Mouse (Mus musculus) CD4-positive helper T cell, adult 2 months (primary cell): ENCODE results near the gene Evpl.

ENCODE experiments used
- DNase-seq: peaks from one replicate; pipeline ENCODE4 v3.0.0-alpha.2; 2012; ENCODE audit warnings: low read depth, missing footprints, low spot score

Gene Evpl

DNA sequence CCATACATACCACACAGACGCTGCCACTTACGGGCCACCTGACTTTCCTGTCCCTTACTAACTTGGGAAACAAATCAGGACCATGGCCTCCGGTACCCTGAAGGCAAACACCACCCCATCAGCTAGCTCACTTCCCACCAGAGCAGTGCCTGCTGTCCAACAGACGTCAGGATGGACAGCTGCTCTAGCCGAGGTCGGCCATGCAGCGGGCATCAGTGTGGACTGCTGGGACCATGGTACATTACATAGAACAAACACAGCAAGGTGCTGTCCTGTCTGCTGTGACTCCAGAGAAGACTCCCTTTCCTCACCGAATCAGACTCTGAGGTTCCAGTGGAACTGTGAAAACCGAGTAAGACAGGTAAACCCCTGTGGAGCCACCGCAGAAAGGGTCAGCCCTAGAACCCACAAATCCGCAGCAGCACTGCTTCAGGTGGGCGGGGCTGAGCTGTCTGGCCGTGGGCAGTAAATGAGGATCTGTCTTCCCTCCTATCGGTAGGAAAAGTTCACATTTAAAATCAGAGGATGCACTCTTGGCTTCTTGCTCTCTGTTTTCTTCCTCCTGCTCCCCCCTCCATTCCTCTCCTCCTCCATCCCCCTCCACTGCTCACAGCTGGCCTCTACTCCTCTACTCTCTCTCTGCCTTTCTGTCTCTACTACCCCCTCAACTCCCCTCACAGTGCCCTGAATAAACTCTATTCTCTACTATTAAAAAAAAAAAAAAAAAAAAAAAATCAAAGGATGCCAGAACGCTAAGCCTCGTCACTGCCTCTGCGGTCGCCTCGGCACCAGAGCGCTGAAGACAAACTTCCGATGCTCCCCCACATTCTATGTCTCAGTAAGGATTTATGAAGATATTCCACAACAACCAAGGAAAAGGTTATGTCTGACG is 17.5 kb upstream of the Evpl start:
- peak; percentile 50 for DNase-seq

DNA sequence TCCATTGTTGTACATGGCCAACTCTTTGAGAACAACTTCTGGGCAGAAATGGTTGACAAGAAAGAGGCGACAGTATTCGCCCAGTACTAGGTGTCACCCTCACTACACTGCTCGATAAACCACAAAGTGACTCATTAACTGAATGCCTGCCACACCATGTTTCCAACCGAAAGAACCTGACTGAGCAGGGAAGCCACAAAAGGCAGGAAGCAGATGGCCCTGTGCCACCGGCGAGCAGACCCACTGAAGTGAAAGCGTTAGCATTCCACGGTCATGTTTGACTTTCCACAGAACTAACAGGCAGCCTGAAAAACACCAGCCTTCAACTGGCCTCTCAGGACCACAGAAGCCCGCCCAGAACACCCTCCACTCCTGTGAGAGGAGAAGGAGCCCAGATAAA is 16.8 kb upstream of the Evpl start:
- DNase-seq: peak; percentile 82

DNA sequence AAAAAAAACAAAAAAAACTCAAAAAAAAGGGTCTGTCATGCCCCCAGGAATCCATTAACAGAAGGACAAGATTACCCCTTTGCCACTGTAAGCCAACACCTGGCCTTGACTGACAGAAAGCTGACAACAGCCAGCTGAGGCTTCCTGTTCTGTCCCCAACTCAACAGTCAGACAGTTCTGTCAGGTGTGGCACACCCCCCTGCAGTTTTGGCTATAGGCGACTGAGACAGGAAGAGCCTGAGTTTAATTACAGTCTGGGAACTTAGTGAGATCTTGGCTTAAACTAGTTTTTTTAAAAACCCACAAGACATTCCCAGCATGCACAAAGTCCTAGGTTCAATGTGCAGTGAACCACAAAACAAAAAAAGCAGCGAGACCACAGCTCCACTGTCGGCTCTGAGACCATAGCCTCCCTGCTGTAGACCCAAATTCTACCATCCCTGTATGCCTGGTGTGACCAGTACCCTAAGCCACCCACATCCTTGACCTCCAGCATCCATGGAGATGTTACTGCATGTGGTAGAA is 15.3 kb upstream of the Evpl start:
- peak; percentile 22 for DNase-seq

DNA sequence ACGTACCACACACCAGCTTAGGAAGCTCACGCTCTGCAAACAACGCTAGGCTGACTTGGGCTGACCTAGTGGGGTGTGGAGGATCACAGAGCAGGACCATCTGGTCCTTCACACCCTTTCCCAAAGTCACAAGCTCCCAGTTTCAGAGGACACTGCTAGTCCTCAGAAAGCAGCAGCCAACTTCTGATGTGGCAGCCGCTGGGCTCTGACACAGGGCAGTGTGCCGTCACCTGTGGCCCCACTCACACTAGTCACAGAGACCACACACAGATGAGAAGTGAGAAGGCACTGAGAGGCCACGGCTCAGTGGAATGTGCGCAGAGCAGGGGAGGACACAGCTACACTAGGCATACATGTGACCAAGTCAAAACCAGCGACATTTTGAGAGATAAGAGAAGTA is 13.0 kb upstream of the Evpl start:
- no peak for DNase-seq

DNA sequence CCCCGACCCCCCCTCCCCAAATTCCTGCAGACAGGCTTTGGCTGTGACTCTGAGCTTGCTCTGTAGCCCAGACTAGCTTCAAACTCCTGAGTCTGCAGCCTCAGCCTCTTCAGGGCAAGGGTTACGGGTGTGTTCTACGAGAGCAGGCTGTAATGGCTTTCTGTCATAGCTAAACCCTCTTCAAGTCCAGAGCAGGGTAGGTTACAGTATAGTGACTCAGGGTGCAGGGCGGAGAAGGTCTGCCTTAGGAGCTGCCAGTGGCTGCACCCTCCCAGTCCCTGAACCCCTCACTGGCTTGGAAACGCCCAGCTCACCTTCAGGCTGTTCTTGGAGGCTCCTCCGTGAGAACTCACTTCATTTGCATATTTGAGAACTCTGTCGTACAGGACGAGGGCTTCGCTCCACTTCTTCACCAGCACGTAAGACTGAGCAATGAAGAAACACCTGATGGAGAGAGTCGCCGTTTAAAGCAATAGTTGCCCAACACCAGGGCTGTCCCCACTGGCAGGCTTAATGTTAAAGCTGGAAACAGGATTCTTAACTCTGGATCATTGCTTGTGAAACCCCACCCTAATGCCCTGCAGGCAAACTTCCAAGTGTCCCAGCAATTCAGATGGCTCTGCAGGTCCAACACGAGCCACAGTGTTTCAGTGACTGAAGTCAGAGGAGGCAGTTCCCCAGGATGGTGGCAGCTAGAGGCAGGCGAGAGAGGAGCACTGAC is 9.8 kb upstream of the Evpl start:
- DNase-seq: no peak

DNA sequence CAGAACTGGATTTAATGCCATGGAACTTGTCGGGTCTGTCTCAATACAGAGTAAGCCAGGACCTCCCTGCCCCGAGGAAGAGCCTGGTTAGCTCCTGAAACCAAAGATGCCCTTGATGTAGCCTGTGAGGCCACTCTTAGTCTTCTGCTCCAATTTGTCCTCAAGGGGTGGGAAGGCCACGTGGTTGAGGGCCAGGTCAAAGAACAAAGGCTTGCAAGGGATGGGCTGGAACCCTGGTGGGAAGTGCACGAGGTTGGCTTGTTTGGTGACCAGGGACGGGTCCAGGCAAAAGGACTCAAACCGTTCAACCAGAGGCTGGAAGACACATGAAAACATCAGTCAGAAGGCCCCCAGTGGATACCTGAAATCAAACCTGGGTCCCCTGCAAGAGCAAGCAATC is 7.7 kb upstream of the Evpl start:
- no peak for DNase-seq

DNA sequence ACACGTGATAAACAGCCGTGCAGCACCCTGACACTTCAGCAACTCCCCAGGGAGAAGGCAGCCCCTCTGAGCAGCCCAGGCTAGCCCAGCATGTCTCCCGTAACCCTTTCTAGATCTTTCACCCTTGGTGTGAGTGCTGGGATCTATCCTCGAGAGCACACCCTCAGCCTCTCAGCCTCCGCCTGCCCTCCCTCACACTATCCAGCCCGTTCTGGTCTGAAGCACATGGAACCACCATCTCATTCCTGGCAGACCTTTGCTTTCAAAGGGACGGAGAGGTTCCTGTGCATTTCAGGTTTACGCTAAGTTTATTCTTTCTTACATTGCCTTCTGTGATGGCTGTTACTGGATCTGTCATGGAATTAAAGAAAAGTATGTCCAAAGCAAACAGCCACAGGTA is 6.7 kb upstream of the Evpl start:
- no peak for DNase-seq

DNA sequence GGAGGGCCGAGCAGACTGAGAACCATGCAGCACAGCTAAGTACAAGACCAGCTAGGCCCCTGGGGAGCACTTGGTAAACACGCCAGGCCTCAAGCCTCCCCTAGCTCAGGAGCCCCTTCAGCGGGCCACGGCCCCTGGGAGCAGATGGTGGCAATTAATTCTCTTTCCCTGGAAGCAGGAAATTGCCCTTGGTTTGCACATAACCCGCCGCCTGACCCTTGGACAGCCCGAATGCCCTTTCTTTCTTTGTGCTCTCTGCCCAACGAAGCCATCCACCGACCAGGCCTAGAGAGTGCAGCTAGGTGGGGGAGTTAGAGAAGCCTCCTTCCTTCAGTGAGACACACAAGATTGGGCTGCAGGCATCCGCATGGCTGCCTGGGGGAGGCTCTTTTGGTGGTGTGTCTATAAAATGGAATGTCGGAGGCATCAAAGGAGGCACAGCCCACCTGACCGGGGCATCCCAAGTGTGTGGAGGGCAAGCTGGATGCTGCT is 3.9 kb upstream of the Evpl start:
- no peak for DNase-seq

DNA sequence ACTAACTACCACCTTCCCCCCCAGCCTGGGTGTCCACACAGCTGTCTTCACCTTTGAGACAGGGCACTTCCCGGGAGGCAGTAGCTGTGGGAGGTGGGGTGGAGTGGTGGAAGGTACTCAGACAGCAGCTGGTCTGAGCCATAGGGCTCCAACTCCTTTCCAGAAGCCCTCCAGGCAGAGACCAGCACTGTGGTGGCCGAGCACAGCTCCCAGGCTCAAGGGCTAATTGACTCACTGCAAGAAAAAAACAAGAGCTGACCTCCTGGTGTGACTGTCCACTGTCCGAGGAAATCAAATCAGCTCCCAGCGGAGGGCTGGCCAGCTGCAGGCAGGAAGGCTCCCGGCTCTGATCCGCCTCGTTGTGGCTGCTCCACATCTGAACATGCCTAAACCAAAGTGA is 1.9 kb upstream of the Evpl start:
- no peak for DNase-seq

DNA sequence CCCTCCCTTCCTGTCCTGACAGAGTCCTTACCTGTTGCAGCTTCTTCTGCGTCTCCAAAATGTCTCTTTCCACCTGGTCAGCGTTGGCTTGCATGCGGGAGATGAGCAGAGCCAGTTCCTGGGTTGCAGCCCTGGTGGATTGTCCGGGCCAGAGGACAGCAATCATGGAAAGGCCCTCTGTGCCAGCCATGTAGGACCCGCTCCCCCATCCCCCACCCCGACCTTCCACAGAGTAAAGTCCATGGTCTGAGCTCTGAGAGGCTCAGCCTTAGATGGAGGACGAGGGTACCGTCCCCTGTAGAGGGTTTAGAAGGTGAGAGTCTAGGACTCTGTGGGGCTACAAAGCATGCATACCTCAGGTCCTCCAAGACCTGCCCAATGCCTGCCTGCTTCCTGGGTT is 3.0 kb downstream of the Evpl start:
- DNase-seq: no peak

DNA sequence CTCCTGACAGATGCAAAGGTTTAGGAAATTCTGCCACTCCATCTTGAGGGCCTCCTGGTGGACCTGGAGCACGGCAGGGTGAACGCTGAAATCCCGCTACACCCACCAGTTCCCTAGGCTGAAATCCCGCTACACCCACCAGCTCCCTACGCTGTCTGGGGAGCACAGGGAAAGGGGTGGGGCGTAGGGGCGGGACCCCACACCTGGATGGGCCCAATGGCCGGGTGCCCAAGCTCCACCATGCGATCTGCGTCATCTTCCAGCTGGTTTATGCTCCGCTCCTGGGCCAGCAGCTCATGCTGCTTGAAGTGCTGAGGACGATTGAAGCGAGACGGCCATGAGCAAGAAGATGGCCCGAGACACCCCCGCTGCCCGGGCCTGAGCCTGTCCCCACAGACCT is 5.5 kb downstream of the Evpl start:
- no peak for DNase-seq

DNA sequence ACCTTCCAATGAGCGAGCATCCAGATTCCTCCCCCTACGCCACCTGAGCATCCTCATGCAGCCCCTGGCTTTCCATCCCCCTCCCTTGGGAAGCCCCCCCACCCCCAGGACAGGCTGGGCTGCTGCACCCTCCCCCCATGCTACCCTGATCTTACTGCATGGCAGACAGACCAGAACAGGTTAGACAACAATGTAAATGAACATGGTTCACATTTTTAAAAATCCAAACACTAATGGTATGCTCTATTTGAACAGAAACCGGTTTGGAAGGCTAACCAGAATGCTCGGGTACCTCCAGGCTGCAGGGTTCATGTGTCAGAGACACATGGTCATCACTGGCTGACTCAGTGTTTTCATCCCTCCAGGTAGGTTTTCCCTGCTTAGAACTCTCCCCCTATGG is 9.2 kb downstream of the Evpl start:
- DNase-seq: no peak

DNA sequence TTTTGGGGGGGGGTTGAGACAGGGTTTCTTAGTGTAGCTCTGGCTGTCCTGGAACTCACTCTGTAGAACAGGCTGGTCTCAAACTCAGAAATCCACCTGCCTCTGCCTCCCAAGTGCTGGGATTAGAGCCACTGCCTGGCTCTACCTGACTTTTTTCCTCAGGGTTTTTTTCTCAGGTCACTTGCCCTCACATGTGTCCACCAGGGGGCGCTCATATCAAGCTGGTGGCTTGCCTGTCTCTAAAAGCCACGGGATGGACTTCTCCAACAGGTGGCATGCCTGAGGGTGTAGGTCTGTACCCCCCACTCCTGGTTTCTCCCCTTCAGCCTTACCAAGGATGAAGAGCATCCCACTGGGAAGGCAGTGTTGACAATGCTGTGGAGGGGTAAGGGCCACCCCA is 11.5 kb downstream of the Evpl start:
- peak; percentile 80 for DNase-seq

DNA sequence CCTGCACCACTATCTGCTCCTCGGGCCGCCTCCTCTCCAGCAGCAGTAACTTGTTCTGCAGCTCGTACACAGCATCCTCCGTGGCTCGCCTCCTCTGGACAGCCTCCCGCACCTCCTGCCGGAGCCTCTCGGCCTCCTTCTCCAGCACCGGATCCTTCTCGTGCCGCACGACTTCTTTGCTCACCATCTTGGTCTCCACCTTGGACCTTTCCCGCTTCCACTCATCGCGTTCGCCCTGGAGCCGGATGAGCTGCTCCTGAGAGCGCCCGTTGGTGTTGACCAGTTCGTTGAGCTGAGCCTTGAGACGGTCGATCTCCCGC is 15.2 kb downstream of the Evpl start:
- DNase-seq: no peak

DNA sequence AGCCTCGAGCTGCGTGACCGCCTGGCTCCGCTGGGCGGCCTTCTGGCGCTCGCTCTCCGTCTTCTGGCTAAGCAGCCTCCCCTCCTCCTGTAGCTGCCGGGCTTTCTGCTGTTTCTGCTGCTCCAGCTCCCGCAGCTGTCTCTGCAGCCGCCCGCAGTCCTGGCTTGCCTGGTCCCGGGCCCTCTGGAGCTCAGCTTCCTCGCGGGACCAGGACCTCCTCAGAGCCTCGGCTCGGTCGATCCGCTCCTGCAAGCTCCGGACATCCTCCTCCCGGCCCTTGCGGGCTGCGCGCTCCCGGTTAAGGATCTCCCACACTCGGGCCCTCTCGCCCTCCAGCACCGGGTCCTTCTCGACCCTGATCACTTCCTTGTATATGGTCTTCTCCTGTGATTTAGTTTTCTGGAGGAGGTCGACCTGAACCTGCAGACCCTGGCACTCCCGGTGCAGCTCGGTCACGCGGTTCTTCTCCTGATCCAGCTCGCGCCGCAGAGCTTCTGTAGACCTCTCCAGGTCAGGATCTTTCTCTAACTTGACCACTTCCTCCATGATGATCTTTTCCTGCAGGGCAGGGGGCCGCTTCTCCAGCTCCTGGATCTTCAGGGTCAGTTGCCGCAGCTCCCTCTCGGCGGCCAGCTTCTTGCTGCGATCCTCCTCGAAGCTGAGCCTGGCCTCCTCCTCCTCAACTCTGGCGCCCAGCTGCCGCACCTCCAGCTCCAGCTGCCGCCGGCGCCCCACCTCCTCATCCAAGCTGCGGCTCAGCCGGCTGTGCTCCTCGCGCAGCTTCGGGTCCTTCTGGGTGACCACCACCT is 15.7 kb downstream of the Evpl start:
- DNase-seq: no peak

DNA sequence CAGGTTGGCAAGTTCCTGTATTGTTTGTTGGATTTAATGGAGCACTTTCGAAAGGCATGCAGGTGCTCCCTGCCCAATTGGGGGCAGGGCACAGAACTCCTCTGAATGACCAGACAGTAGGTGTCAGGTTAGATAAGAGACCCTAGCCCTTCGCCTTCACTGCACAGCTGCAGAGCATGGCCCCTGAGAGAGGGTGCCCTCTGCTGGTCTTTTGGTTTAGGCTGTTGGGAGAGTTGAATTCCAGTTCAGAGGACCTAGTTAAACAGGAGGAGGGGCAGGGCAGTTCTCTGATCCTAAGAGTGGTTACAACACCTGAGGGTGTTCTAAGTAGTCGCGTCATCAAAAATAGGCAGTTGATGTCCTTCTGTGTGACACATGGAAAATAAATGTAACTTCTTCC is 18.0 kb downstream of the Evpl start:
- DNase-seq: peak; percentile 64

DNA sequence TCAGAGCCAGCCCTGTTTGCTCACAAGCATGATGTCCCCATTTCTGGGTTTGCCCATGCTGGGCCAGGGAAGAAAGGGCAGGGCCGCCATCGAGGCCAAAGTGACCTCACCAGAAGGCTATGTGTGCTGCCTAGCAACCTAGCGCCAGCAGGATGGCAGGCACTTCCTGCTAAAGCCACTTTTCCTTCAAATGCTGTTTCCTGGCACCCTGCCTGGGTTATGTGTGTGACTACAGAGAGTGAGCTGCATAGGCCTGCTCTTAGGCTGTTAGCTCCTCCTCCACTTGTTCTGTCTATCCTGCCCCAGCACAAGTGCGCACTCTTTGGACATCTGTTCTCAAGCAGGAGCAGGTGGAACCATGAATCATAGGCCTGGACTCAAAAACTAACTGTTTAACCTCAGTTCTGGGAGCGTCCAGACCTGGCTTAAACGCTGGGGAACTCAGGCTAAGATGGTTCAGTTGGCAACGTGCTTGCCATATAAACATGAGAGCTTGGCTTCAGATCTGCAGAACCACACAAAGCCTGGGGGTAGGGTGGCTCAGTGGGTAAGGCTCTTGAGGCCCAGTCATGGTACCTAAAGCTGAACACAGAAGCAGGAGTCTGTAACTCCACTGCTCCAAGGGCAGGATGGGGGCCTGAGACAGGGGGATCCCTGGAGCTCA is 19.0 kb downstream of the Evpl start:
- peak; percentile 47 for DNase-seq

DNA sequence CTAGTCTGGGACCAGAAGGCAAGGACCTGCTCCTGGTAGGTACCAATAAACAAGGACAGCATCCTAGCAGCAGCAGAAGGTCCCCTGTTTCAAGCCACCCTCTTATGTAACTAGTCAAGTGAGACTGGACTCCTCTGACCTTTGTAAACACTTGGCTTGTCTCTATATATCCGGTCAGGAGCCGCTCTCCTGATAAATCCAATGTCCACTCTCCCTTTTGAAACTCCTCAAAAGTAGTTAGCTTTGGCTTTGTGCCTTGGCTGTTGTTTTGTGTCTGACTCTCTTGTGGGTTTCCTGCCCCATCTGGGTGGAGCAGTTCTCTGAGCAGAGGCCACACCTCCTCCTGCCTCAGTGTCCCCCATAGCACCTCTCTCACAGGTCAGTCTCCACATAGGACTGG is 19.6 kb downstream of the Evpl start:
- no peak for DNase-seq

DNA sequence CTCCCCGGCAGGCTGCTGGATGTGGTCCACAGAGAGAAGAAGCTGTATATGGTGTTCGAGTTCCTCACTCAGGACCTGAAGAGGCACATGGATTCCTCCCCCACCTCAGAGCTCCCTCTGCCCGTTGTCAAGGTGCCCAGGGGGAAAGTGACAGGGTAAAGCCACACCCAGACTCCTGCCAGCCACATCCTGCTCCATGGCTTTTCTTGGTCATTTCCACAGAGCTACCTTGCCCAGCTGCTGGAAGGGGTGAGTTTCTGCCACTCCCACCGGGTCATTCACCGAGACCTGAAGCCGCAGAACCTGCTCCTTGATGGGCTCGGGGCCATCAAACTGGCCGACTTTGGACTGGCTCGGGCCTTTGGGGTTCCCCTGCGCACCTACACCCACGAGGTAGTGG is 21.3 kb downstream of the Evpl start:
- DNase-seq: no peak

DNA sequence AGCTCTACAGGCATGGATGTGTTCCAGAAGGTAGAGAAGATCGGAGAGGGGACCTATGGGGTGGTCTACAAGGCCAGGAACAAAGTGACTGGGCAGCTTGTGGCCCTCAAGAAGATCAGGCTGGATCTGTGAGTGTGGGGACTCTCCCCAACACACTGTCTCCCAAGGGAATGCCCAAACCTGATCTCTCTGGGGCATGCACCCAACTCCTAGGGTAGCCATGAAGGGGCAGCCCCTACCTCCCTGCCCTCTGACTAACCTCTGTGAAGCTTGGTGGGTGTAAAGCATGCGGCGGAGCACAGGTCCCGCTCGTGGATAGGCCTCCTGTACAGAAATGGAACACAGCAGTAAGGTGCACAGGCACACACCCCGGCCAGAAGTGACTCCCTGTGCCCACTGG is 21.9 kb downstream of the Evpl start:
- no peak for DNase-seq

DNA sequence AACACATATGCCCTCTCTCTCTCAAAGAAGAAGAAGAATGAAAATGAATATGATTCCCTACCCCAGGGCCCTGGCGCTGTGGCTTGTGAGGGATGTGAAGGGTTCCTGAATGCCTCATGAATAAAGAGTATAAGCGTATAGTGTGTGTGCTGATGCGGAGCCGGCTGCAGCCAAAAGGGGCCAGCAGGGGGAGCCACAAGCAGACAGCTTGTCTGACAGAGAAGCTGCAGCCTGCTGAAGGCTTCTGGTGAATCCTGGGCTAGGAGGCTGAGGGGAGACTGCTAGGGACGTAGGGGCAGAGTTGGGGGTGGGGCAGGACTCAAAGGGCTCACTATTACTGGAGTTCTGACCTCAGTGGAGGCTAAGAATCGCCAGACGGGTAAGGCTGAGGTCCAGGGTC is 22.7 kb downstream of the Evpl start:
- DNase-seq: no peak
